Mouse (Mus musculus): ENCODE data around the gene Pak1. TPM values are rescaled to one million over a fixed set of nuclear protein-coding genes. Genes with fewer than 3 reads are reported as not detected.

Pak1 gene
- polyA plus RNA-seq, 1 experiment from 2014 or later, result 152 TPM

- DNase-seq (ENCODE audit: low spot score) (no peak), ATAC-seq (ENCODE audit: low FRiP score) (no peak)
- Histone ChIP-seq H3K36me3 (replicated peaks; ENCODE audit: control insufficient read depth, insufficient read depth) (no peaks in the 10 kb centered on the region), H3K4me1 (replicated peaks; ENCODE audit: control insufficient read depth, insufficient read depth, low read length) (peaks cover 23% of the 10 kb centered on the region), H3K27me3 (ENCODE audit: control insufficient read depth, insufficient read depth, low read length) (no peaks in the 10 kb centered on the region), H3K4me2 (replicated peaks) (no peak overlapping the region), H3K27ac (no peak overlapping the region), H3K9me3 (ENCODE audit: control insufficient read depth, low read length) (no peaks in the 10 kb centered on the region), H3K4me3 (replicated peaks; ENCODE audit: low read length) (no peak overlapping the region), H3K9ac (no peak overlapping the region)
- 47% methylated on average over 2 of the region's 2 CpGs for WGBS
Measured at GRCm38 (mm10) chr7:97792324-97792723, 4.0 kb downstream of the Pak1 start.

GRCm38 (mm10) chr7:97803116-97803515 is 14.8 kb downstream of the Pak1 start:
- Histone ChIP-seq H3K9ac (no peak overlapping the region), H3K4me2 (replicated peaks) (no peak overlapping the region), H3K9me3 (ENCODE audit: control insufficient read depth, low read length) (no peaks in the 10 kb centered on the region), H3K36me3 (replicated peaks; ENCODE audit: control insufficient read depth, insufficient read depth) (no peaks in the 10 kb centered on the region), H3K4me1 (replicated peaks; ENCODE audit: control insufficient read depth, insufficient read depth, low read length) (0 out of 2 replicates have a peak, but pooled peaks cover 4% of the 10 kb centered on the region), H3K27me3 (ENCODE audit: control insufficient read depth, insufficient read depth, low read length) (no peaks in the 10 kb centered on the region), H3K27ac (peak overlapping the region; percentile 26; the same call in 1 of the 2 replicates), H3K4me3 (replicated peaks; ENCODE audit: low read length) (no peak overlapping the region)
- ATAC-seq (ENCODE audit: low FRiP score) (no peak), DNase-seq (ENCODE audit: low spot score) (no peak)
- WGBS, result 24% methylated on average over 2 of the region's 2 CpGs

- H3K9me3 ChIP-seq (ENCODE audit: control insufficient read depth, low read length), result no peaks in the 10 kb centered on the region
- H3K4me3 ChIP-seq (replicated peaks; ENCODE audit: low read length), result no peak overlapping the region
- H3K4me1 ChIP-seq (replicated peaks; ENCODE audit: control insufficient read depth, insufficient read depth, low read length), result 0 out of 2 replicates have a peak, but pooled peaks cover 4% of the 10 kb centered on the region
- no peaks in the 10 kb centered on the region for H3K36me3 ChIP-seq (replicated peaks; ENCODE audit: control insufficient read depth, insufficient read depth)
- no peak overlapping the region for H3K4me2 ChIP-seq (replicated peaks)
- WGBS, result 11% methylated on average over 2 of the region's 2 CpGs
- 0 out of 2 replicates have a peak overlapping the region, but pooled peaks have one; percentile 40 for H3K27ac ChIP-seq
- H3K9ac ChIP-seq, result no peak overlapping the region
- ATAC-seq (ENCODE audit: low FRiP score), result peak; percentile 77
- DNase-seq (ENCODE audit: low spot score), result no peak
- H3K27me3 ChIP-seq (ENCODE audit: control insufficient read depth, insufficient read depth, low read length), result no peaks in the 10 kb centered on the region
Measured at GRCm38 (mm10) chr7:97804245-97805066, 16.1 kb downstream of the Pak1 start.

- no peak for ATAC-seq (ENCODE audit: low FRiP score)
- H3K27me3 ChIP-seq (ENCODE audit: control insufficient read depth, insufficient read depth, low read length), result no peaks in the 10 kb centered on the region
- H3K4me1 ChIP-seq (replicated peaks; ENCODE audit: control insufficient read depth, insufficient read depth, low read length), result 0 out of 2 replicates have a peak, but pooled peaks cover 4% of the 10 kb centered on the region
- no peak overlapping the region for H3K4me2 ChIP-seq (replicated peaks)
- no peaks in the 10 kb centered on the region for H3K36me3 ChIP-seq (replicated peaks; ENCODE audit: control insufficient read depth, insufficient read depth)
- no peak for DNase-seq (ENCODE audit: low spot score)
- H3K9me3 ChIP-seq (ENCODE audit: control insufficient read depth, low read length), result no peaks in the 10 kb centered on the region
- H3K9ac ChIP-seq, result no peak overlapping the region
- no peak overlapping the region for H3K4me3 ChIP-seq (replicated peaks; ENCODE audit: low read length)
- H3K27ac ChIP-seq, result 0 out of 2 replicates have a peak overlapping the region, but pooled peaks have one; percentile 23
- WGBS, result 29% methylated on average over 3 of the region's 3 CpGs
Measured at GRCm38 (mm10) chr7:97805067-97805365, 16.7 kb downstream of the Pak1 start.

GRCm38 (mm10) chr7:97809307-97809706 is 21.0 kb downstream of the Pak1 start:
- Histone ChIP-seq H3K4me1 (replicated peaks; ENCODE audit: control insufficient read depth, insufficient read depth, low read length) (0 out of 2 replicates have a peak, but pooled peaks cover 4% of the 10 kb centered on the region), H3K4me2 (replicated peaks) (no peak overlapping the region), H3K27me3 (ENCODE audit: control insufficient read depth, insufficient read depth, low read length) (no peaks in the 10 kb centered on the region), H3K36me3 (replicated peaks; ENCODE audit: control insufficient read depth, insufficient read depth) (no peaks in the 10 kb centered on the region), H3K9ac (no peak overlapping the region), H3K9me3 (ENCODE audit: control insufficient read depth, low read length) (no peaks in the 10 kb centered on the region), H3K4me3 (replicated peaks; ENCODE audit: low read length) (no peak overlapping the region), H3K27ac (no peak overlapping the region)
- 77% methylated on average over 5 of the region's 5 CpGs for WGBS
- ATAC-seq (ENCODE audit: low FRiP score) (no peak), DNase-seq (ENCODE audit: low spot score) (no peak)

- Histone ChIP-seq H3K4me2 (replicated peaks) (no peak overlapping the region), H3K4me3 (replicated peaks; ENCODE audit: low read length) (no peak overlapping the region), H3K9me3 (ENCODE audit: control insufficient read depth, low read length) (no peaks in the 10 kb centered on the region), H3K36me3 (replicated peaks; ENCODE audit: control insufficient read depth, insufficient read depth) (no peaks in the 10 kb centered on the region), H3K9ac (no peak overlapping the region), H3K4me1 (replicated peaks; ENCODE audit: control insufficient read depth, insufficient read depth, low read length) (no peaks in the 10 kb centered on the region), H3K27ac (no peak overlapping the region), H3K27me3 (ENCODE audit: control insufficient read depth, insufficient read depth, low read length) (no peaks in the 10 kb centered on the region)
- WGBS, result 85% methylated on average over 2 of the region's 2 CpGs
- ATAC-seq (ENCODE audit: low FRiP score) (no peak), DNase-seq (ENCODE audit: low spot score) (no peak)
Measured at GRCm38 (mm10) chr7:97821875-97822274, 33.5 kb downstream of the Pak1 start.

- no peak for ATAC-seq (ENCODE audit: low FRiP score)
- no peak for DNase-seq (ENCODE audit: low spot score)
- Histone ChIP-seq H3K27me3 (ENCODE audit: control insufficient read depth, insufficient read depth, low read length) (no peaks in the 10 kb centered on the region), H3K27ac (no peak overlapping the region), H3K9ac (no peak overlapping the region), H3K4me2 (replicated peaks) (no peak overlapping the region), H3K36me3 (replicated peaks; ENCODE audit: control insufficient read depth, insufficient read depth) (no peaks in the 10 kb centered on the region), H3K4me1 (replicated peaks; ENCODE audit: control insufficient read depth, insufficient read depth, low read length) (no peaks in the 10 kb centered on the region), H3K9me3 (ENCODE audit: control insufficient read depth, low read length) (no peaks in the 10 kb centered on the region), H3K4me3 (replicated peaks; ENCODE audit: low read length) (no peak overlapping the region)
- 79% methylated on average over 2 of the region's 2 CpGs for WGBS
Measured at GRCm38 (mm10) chr7:97829091-97829490, 40.8 kb downstream of the Pak1 start.

- no peak overlapping the region for H3K4me3 ChIP-seq (replicated peaks; ENCODE audit: low read length)
- no peak overlapping the region for H3K9ac ChIP-seq
- ATAC-seq (ENCODE audit: low FRiP score) (no peak), DNase-seq (ENCODE audit: low spot score) (no peak)
- no peaks in the 10 kb centered on the region for H3K9me3 ChIP-seq (ENCODE audit: control insufficient read depth, low read length)
- no peaks in the 10 kb centered on the region for H3K27me3 ChIP-seq (ENCODE audit: control insufficient read depth, insufficient read depth, low read length)
- no peak overlapping the region for H3K4me2 ChIP-seq (replicated peaks)
- H3K36me3 ChIP-seq (replicated peaks; ENCODE audit: control insufficient read depth, insufficient read depth), result no peaks in the 10 kb centered on the region
- 80% methylated on average over 3 of the region's 3 CpGs for WGBS
- H3K27ac ChIP-seq, result no peak overlapping the region
- H3K4me1 ChIP-seq (replicated peaks; ENCODE audit: control insufficient read depth, insufficient read depth, low read length), result no peaks in the 10 kb centered on the region
Measured at GRCm38 (mm10) chr7:97830739-97831138, 42.4 kb downstream of the Pak1 start.

- no peak overlapping the region for H3K27ac ChIP-seq
- no peaks in the 10 kb centered on the region for H3K27me3 ChIP-seq (ENCODE audit: control insufficient read depth, insufficient read depth, low read length)
- no peaks in the 10 kb centered on the region for H3K36me3 ChIP-seq (replicated peaks; ENCODE audit: control insufficient read depth, insufficient read depth)
- no peaks in the 10 kb centered on the region for H3K9me3 ChIP-seq (ENCODE audit: control insufficient read depth, low read length)
- whole genome bisulfite sequencing, result 77% methylated on average over 2 of the region's 2 CpGs
- H3K4me3 ChIP-seq (replicated peaks; ENCODE audit: low read length), result no peak overlapping the region
- no peak overlapping the region for H3K4me2 ChIP-seq (replicated peaks)
- H3K4me1 ChIP-seq (replicated peaks; ENCODE audit: control insufficient read depth, insufficient read depth, low read length), result no peaks in the 10 kb centered on the region
- DNase-seq (ENCODE audit: low spot score), result no peak
- no peak overlapping the region for H3K9ac ChIP-seq
- no peak for ATAC-seq (ENCODE audit: low FRiP score)
Measured at GRCm38 (mm10) chr7:97832987-97833386, 44.6 kb downstream of the Pak1 start.

Measured in hindbrain, embryonic 14.5 days (tissue).